Mouse (Mus musculus) embryonic facial prominence, embryonic 13.5 days (tissue): ENCODE results near the gene Ms4a4d. TPM values are rescaled to one million over a fixed set of nuclear protein-coding genes. Genes with fewer than 3 reads are reported as not detected.
"Not testable (repeated sequence)": the region's sequence is repeated elsewhere in the genome, so short reads cannot be mapped to it uniquely, and the experiment has no call there.

Experiments used
- ATAC-seq: fragments of 200-750 bp; cut with Nextera tagmentation; 2 replicates; pipeline ENCODE4 v1.8.0; 2017; ENCODE audit warnings: low read depth; ENCODE audit not compliant: insufficient number of reproducible peaks, insufficient read depth, low FRiP score, low TSS enrichment
- H3K27ac ChIP-seq: fragments of 300-500 bp; sonication (generic); 2 replicates; pipeline ENCODE4 v1.5.1; 2015; ENCODE audit warnings: moderate library complexity, mild to moderate bottlenecking, inconsistent platforms
- H3K27me3 ChIP-seq: fragments of 300-500 bp; sonication (generic); 2 replicates; pipeline ENCODE4 v1.6.1; 2015; ENCODE audit warnings: mild to moderate bottlenecking, inconsistent platforms
- H3K36me3 ChIP-seq: fragments of 300-500 bp; sonication (generic); 2 replicates; pipeline ENCODE4 v1.6.1; 2015; ENCODE audit warnings: mild to moderate bottlenecking, inconsistent platforms
- H3K4me1 ChIP-seq: fragments of 300-500 bp; sonication (generic); 2 replicates; pipeline ENCODE4 v1.6.1; 2015; ENCODE audit warnings: inconsistent platforms
- H3K4me2 ChIP-seq: fragments of 300-500 bp; sonication (generic); 2 replicates; pipeline ENCODE4 v1.6.1; 2015; ENCODE audit warnings: moderate library complexity, mild to moderate bottlenecking, inconsistent platforms
- H3K4me3 ChIP-seq: fragments of 300-500 bp; sonication (generic); 2 replicates; pipeline ENCODE4 v1.5.1; 2015; ENCODE audit warnings: mild to moderate bottlenecking, inconsistent platforms
- H3K9ac ChIP-seq: fragments of 300-500 bp; sonication (generic); 2 replicates; pipeline ENCODE4 v1.6.1; 2015; ENCODE audit warnings: mild to moderate bottlenecking, inconsistent platforms
- H3K9me3 ChIP-seq: fragments of 300-500 bp; sonication (generic); 2 replicates; pipeline ENCODE4 v1.6.1; 2016; ENCODE audit warnings: inconsistent platforms
- WGBS: fragments of 180-500 bp; shearing (Covaris S2); methylation state at CpG from one replicate; pipeline ENCODE4 v1.1.7; 2015; ENCODE audit warnings: mixed read lengths; 5-methylcytosine and 5-hydroxymethylcytosine counted together
- polyA plus RNA-seq: library from polyadenylated mRNA; unstranded; fragments of >200 nt; fragmentation: Nextera tagmentation; extraction: Ambion mirVana; gene quantifications from 2 replicates; pipeline ENCODE4 v1.2.1, GENCODE M21; 2015

Ms4a4d gene
- 0.17 and 0.31 TPM in 2 replicates for polyA plus RNA-seq

GRCm38 (mm10) chr19:11536593-11536992, at the start of gene Ms4a4d:
Gene Ms4a4d (plus strand): TSS chr19:11536801.
- Histone ChIP-seq H3K36me3 (no peaks in the 10 kb centered on the region), H3K27me3 (no peaks in the 10 kb centered on the region), H3K4me3 (no peak within 1 kb of the TSS), H3K4me2 (no peak within 1 kb of the TSS), H3K27ac (no peak within 1 kb of the TSS), H3K9me3 (no peaks in the 10 kb centered on the region), H3K4me1 (no peaks in the 10 kb centered on the region), H3K9ac (no peak within 1 kb of the TSS)
- WGBS = 10% methylated on average over 7 of the region's 7 CpGs
- no peak for ATAC-seq

- Histone ChIP-seq H3K27me3 (no peaks in the 10 kb centered on the region), H3K9me3 (no peaks in the 10 kb centered on the region), H3K9ac (no peak overlapping the region), H3K27ac (no peak overlapping the region), H3K4me1 (no peaks in the 10 kb centered on the region), H3K4me3 (no peak overlapping the region), H3K36me3 (no peaks in the 10 kb centered on the region), H3K4me2 (no peak overlapping the region)
- whole genome bisulfite sequencing = 61% methylated on average over 4 of the region's 4 CpGs
- no peak for ATAC-seq
Observed at GRCm38 (mm10) chr19:11491406-11492189, 45.0 kb upstream of the Ms4a4d start.

GRCm38 (mm10) chr19:11492671-11493070, 43.9 kb upstream of the Ms4a4d start:
- Histone ChIP-seq H3K9ac (no peak overlapping the region), H3K27ac (no peak overlapping the region), H3K27me3 (no peaks in the 10 kb centered on the region), H3K9me3 (no peaks in the 10 kb centered on the region), H3K4me2 (no peak overlapping the region), H3K36me3 (no peaks in the 10 kb centered on the region), H3K4me1 (no peaks in the 10 kb centered on the region), H3K4me3 (no peak overlapping the region)
- WGBS = 86% methylated on average over 1 of the region's 1 CpGs
- ATAC-seq = no peak

- Histone ChIP-seq H3K9ac (no peak overlapping the region), H3K4me2 (no peak overlapping the region), H3K4me1 (no peaks in the 10 kb centered on the region), H3K27ac (no peak overlapping the region), H3K36me3 (no peaks in the 10 kb centered on the region), H3K9me3 (no peaks in the 10 kb centered on the region), H3K27me3 (no peaks in the 10 kb centered on the region), H3K4me3 (no peak overlapping the region)
- no peak for ATAC-seq
- 88% methylated on average over 3 of the region's 3 CpGs for WGBS
Observed at GRCm38 (mm10) chr19:11494519-11494918, 42.1 kb upstream of the Ms4a4d start.

- WGBS = 80% methylated on average over 6 of the region's 6 CpGs
- no peak overlapping the region for H3K4me3 ChIP-seq
- no peaks in the 10 kb centered on the region for H3K9me3 ChIP-seq
- no peak overlapping the region for H3K9ac ChIP-seq
- H3K4me2 ChIP-seq = no peak overlapping the region
- H3K27me3 ChIP-seq = no peaks in the 10 kb centered on the region
- no peaks in the 10 kb centered on the region for H3K36me3 ChIP-seq
- no peaks in the 10 kb centered on the region for H3K4me1 ChIP-seq
- no peak overlapping the region for H3K27ac ChIP-seq
- no peak for ATAC-seq
Observed at GRCm38 (mm10) chr19:11496361-11496760, 40.2 kb upstream of the Ms4a4d start.

GRCm38 (mm10) chr19:11497300-11497699, 39.3 kb upstream of the Ms4a4d start:
- not testable (repeated sequence) for H3K27me3 ChIP-seq, ATAC-seq, H3K4me3 ChIP-seq, H3K9ac ChIP-seq, H3K36me3 ChIP-seq, H3K9me3 ChIP-seq, H3K27ac ChIP-seq, H3K4me1 ChIP-seq, H3K4me2 ChIP-seq
- WGBS = 84% methylated on average over 1 of the region's 1 CpGs

GRCm38 (mm10) chr19:11500796-11501195, 35.8 kb upstream of the Ms4a4d start:
- no peak for ATAC-seq
- Histone ChIP-seq H3K27ac (no peak overlapping the region), H3K36me3 (no peaks in the 10 kb centered on the region), H3K4me2 (no peak overlapping the region), H3K27me3 (no peaks in the 10 kb centered on the region), H3K4me3 (no peak overlapping the region), H3K4me1 (no peaks in the 10 kb centered on the region), H3K9me3 (no peaks in the 10 kb centered on the region), H3K9ac (no peak overlapping the region)
- WGBS = 93% methylated on average over 1 of the region's 1 CpGs

- WGBS = 85% methylated on average over 4 of the region's 4 CpGs
- no peaks in the 10 kb centered on the region for H3K9me3 ChIP-seq
- H3K4me2 ChIP-seq = no peak overlapping the region
Observed at GRCm38 (mm10) chr19:11501326-11501725, 35.3 kb upstream of the Ms4a4d start.

GRCm38 (mm10) chr19:11504857-11505256, 31.7 kb upstream of the Ms4a4d start:
- Histone ChIP-seq H3K4me2 (no peak overlapping the region), H3K27ac (no peak overlapping the region), H3K9ac (no peak overlapping the region), H3K27me3 (no peaks in the 10 kb centered on the region), H3K4me1 (no peaks in the 10 kb centered on the region), H3K36me3 (no peaks in the 10 kb centered on the region), H3K9me3 (no peaks in the 10 kb centered on the region), H3K4me3 (no peak overlapping the region)
- no peak for ATAC-seq
- WGBS = 73% methylated on average over 1 of the region's 1 CpGs

More at GRCm38 (mm10) chr19:11501326-11501725, 35.3 kb upstream of the Ms4a4d start:
- Histone ChIP-seq H3K9ac (no peak overlapping the region), H3K4me3 (no peak overlapping the region), H3K4me1 (no peaks in the 10 kb centered on the region), H3K36me3 (no peaks in the 10 kb centered on the region), H3K27me3 (no peaks in the 10 kb centered on the region), H3K27ac (no peak overlapping the region)
- no peak for ATAC-seq

- Histone ChIP-seq H3K9ac (no peak overlapping the region), H3K4me3 (no peak overlapping the region), H3K27ac (no peak overlapping the region), H3K36me3 (no peaks in the 10 kb centered on the region), H3K27me3 (no peaks in the 10 kb centered on the region), H3K4me2 (no peak overlapping the region), H3K4me1 (no peaks in the 10 kb centered on the region), H3K9me3 (no peaks in the 10 kb centered on the region)
- ATAC-seq = no peak
- 50% methylated on average over 1 of the region's 1 CpGs for WGBS
Observed at GRCm38 (mm10) chr19:11513458-11513857, 23.1 kb upstream of the Ms4a4d start.

GRCm38 (mm10) chr19:11516246-11516645, 20.4 kb upstream of the Ms4a4d start, which contains the start of gene Ms4a6b:
Gene Ms4a6b (plus strand): TSS chr19:11516512.
- ATAC-seq = no peak
- H3K9ac ChIP-seq = no peak within 1 kb of the TSS
- H3K27me3 ChIP-seq = no peaks in the 10 kb centered on the region
- H3K4me3 ChIP-seq = no peak within 1 kb of the TSS
- no peaks in the 10 kb centered on the region for H3K4me1 ChIP-seq
- H3K27ac ChIP-seq = no peak within 1 kb of the TSS
- no peaks in the 10 kb centered on the region for H3K36me3 ChIP-seq
- no peaks in the 10 kb centered on the region for H3K9me3 ChIP-seq
- H3K4me2 ChIP-seq = no peak within 1 kb of the TSS

GRCm38 (mm10) chr19:11516845-11517244, 19.8 kb upstream of the Ms4a4d start:
- Histone ChIP-seq H3K9me3 (no peaks in the 10 kb centered on the region), H3K4me1 (no peaks in the 10 kb centered on the region), H3K27ac (no peak overlapping the region), H3K36me3 (no peaks in the 10 kb centered on the region), H3K9ac (no peak overlapping the region), H3K27me3 (no peaks in the 10 kb centered on the region), H3K4me3 (no peak overlapping the region), H3K4me2 (no peak overlapping the region)
- 74% methylated on average over 4 of the region's 4 CpGs for WGBS
- no peak for ATAC-seq
